Mouse (Mus musculus): ENCODE measurements at regions not wholly inside any gene's neighbourhood (a gene's known extent, or its start where the extent isn't known, plus 50 kb on each side); places are given as distances from the start of the nearest gene placed in this dataset.
"Not testable (repeated sequence)": the region's sequence is repeated elsewhere in the genome, so short reads cannot be mapped to it uniquely, and the experiment has no call there.

GRCm38 (mm10) chr17:27293586-27294207 is 89.4 kb upstream of the Lemd2 start:
- TF ChIP-seq CTCF (IDR thresholded peaks at IDR 0.05; ENCODE audit: borderline replicate concordance, insufficient read depth, low read length) (no peak), POLR2A (IDR thresholded peaks at IDR 0.05; ENCODE audit: low read depth, low read length) (no peak)
- Histone ChIP-seq H3K4me3 (ENCODE audit: insufficient read depth, low read length) (no peak overlapping the region), H3K27ac (ENCODE audit: insufficient read depth, low read length) (no peak overlapping the region), H3K4me1 (ENCODE audit: control insufficient read depth, insufficient read depth, low read length) (no peaks in the 10 kb centered on the region)

- Histone ChIP-seq H3K4me1 (ENCODE audit: control insufficient read depth, insufficient read depth, low read length) (no peaks in the 10 kb centered on the region), H3K27ac (ENCODE audit: insufficient read depth, low read length) (no peak overlapping the region), H3K4me3 (ENCODE audit: insufficient read depth, low read length) (no peak overlapping the region)
- no peak for TF ChIP-seq CTCF (IDR thresholded peaks at IDR 0.05; ENCODE audit: borderline replicate concordance, insufficient read depth, low read length)
- no peak for TF ChIP-seq POLR2A (IDR thresholded peaks at IDR 0.05; ENCODE audit: low read depth, low read length)
Observed at GRCm38 (mm10) chr17:27291673-27292072, 87.4 kb upstream of the Lemd2 start.

GRCm38 (mm10) chr17:27291176-27291575 is 86.9 kb upstream of the Lemd2 start:
- no peak for TF ChIP-seq CTCF (IDR thresholded peaks at IDR 0.05; ENCODE audit: borderline replicate concordance, insufficient read depth, low read length)
- TF ChIP-seq POLR2A (IDR thresholded peaks at IDR 0.05; ENCODE audit: low read depth, low read length) = no peak
- no peak overlapping the region for H3K27ac ChIP-seq (ENCODE audit: insufficient read depth, low read length)

GRCm38 (mm10) chr17:27290311-27290710 is 86.0 kb upstream of the Lemd2 start:
- no peak overlapping the region for H3K27ac ChIP-seq (ENCODE audit: insufficient read depth, low read length)
- TF ChIP-seq CTCF (IDR thresholded peaks at IDR 0.05; ENCODE audit: borderline replicate concordance, insufficient read depth, low read length) (no peak), POLR2A (IDR thresholded peaks at IDR 0.05; ENCODE audit: low read depth, low read length) (no peak)
- H3K4me3 ChIP-seq (ENCODE audit: insufficient read depth, low read length) = no peak overlapping the region
- no peaks in the 10 kb centered on the region for H3K4me1 ChIP-seq (ENCODE audit: control insufficient read depth, insufficient read depth, low read length)

More at GRCm38 (mm10) chr17:27291176-27291575, 86.9 kb upstream of the Lemd2 start:
- Histone ChIP-seq H3K4me3 (ENCODE audit: insufficient read depth, low read length) (no peak overlapping the region), H3K4me1 (ENCODE audit: control insufficient read depth, insufficient read depth, low read length) (no peaks in the 10 kb centered on the region)

- not testable (repeated sequence) for H3K27ac ChIP-seq (ENCODE audit: insufficient read depth, low read length); H3K4me3 ChIP-seq (ENCODE audit: insufficient read depth, low read length); H3K4me1 ChIP-seq (ENCODE audit: control insufficient read depth, insufficient read depth, low read length)
Observed at GRCm38 (mm10) chr17:27289804-27290203, 85.5 kb upstream of the Lemd2 start.

GRCm38 (mm10) chr17:27287986-27288385 is 83.7 kb upstream of the Lemd2 start:
- H3K27ac ChIP-seq (ENCODE audit: insufficient read depth, low read length); H3K4me3 ChIP-seq (ENCODE audit: insufficient read depth, low read length); H3K4me1 ChIP-seq (ENCODE audit: control insufficient read depth, insufficient read depth, low read length): not testable (repeated sequence)

- TF ChIP-seq CTCF (IDR thresholded peaks at IDR 0.05; ENCODE audit: borderline replicate concordance, insufficient read depth, low read length) (no peak), POLR2A (IDR thresholded peaks at IDR 0.05; ENCODE audit: low read depth, low read length) (no peak)
- H3K27ac ChIP-seq (ENCODE audit: insufficient read depth, low read length) = no peak overlapping the region
- H3K4me3 ChIP-seq (ENCODE audit: insufficient read depth, low read length) = no peak overlapping the region
- H3K4me1 ChIP-seq (ENCODE audit: control insufficient read depth, insufficient read depth, low read length) = no peaks in the 10 kb centered on the region
Observed at GRCm38 (mm10) chr17:27281241-27281640, 77.0 kb upstream of the Lemd2 start.

GRCm38 (mm10) chr17:27279491-27280288 is 75.4 kb upstream of the Lemd2 start:
- H3K27ac ChIP-seq (ENCODE audit: insufficient read depth, low read length); H3K4me3 ChIP-seq (ENCODE audit: insufficient read depth, low read length); H3K4me1 ChIP-seq (ENCODE audit: control insufficient read depth, insufficient read depth, low read length): not testable (repeated sequence)

GRCm38 (mm10) chr17:27277786-27278185 is 73.5 kb upstream of the Lemd2 start:
- H3K4me1 ChIP-seq (ENCODE audit: control insufficient read depth, insufficient read depth, low read length); H3K4me3 ChIP-seq (ENCODE audit: insufficient read depth, low read length); H3K27ac ChIP-seq (ENCODE audit: insufficient read depth, low read length): not testable (repeated sequence)

GRCm38 (mm10) chr17:27271756-27272155 is 67.5 kb upstream of the Lemd2 start:
- H3K4me1 ChIP-seq (ENCODE audit: control insufficient read depth, insufficient read depth, low read length); H3K27ac ChIP-seq (ENCODE audit: insufficient read depth, low read length); H3K4me3 ChIP-seq (ENCODE audit: insufficient read depth, low read length): not testable (repeated sequence)

GRCm38 (mm10) chr17:27270776-27271175 is 66.5 kb upstream of the Lemd2 start:
- not testable (repeated sequence) for H3K4me3 ChIP-seq (ENCODE audit: insufficient read depth, low read length); H3K27ac ChIP-seq (ENCODE audit: insufficient read depth, low read length); H3K4me1 ChIP-seq (ENCODE audit: control insufficient read depth, insufficient read depth, low read length)

GRCm38 (mm10) chr17:27264607-27265006 is 60.3 kb upstream of the Lemd2 start:
- H3K4me3 ChIP-seq (ENCODE audit: insufficient read depth, low read length); H3K4me1 ChIP-seq (ENCODE audit: control insufficient read depth, insufficient read depth, low read length); H3K27ac ChIP-seq (ENCODE audit: insufficient read depth, low read length): not testable (repeated sequence)

All from embryonic fibroblast, embryonic 13.5 days (primary cell).